Mouse (Mus musculus): ENCODE results near the gene Slc6a6. TPM values are rescaled to one million over a fixed set of nuclear protein-coding genes. Genes with fewer than 3 reads are reported as not detected.
A peak's percentile ranks its signal among the peaks of the same experiment; 100 is the strongest.

The Slc6a6 gene
- polyA plus RNA-seq, 2 experiments: 41.2 to 43.3 TPM

DNA sequence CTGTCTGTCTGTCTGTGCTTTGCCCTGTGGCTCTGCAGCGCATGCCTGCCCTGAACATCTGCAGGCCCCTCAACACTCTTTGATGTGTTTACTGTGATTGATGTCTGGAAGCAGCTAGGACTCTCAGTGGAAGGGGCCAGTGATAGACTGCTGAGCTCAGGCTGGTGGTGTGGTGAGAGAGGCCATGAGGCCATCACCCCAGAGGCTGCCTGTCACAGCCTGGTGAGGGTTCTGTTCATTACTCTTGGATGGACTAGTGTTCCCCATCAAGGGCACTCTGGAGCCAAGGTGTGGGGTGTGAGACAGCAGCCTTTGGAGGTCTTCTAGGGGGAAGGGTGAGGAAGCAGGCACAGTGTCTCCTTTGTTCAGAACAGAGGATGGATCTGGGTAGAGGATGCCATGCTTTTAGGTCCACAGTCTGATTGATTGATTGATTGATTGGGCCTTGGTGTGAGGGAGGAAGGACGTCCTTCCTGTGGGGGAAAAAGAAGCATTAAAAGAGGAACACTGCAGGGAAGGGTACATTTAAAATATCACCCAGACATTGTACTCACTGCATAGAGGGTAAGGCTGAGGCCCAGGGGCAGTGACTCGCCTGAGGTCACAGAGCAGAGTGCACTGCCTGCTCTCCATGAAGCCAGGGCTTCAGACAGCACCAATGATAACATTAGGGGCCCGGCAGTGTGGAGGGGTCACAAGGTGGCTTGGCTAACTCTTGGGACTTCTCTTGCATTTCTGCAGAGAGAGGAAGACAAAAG lies 28.4 kb downstream of the Slc6a6 start:
- no peak overlapping the region for H3K4me2 ChIP-seq (replicated peaks; ENCODE audit: low read depth, low read length, severe bottlenecking)
- DNase-seq (ENCODE audit: low spot score): no peak
- no peak overlapping the region for H3K4me3 ChIP-seq (replicated peaks; ENCODE audit: low read length)
- WGBS: 20% methylated on average over 4 of the region's 4 CpGs
- no peak overlapping the region for H3K9ac ChIP-seq (ENCODE audit: low read depth, low read length, severe bottlenecking)
- peaks cover 14% of the 10 kb centered on the region; the same call in 1 of the 2 replicates for H3K36me3 ChIP-seq (ENCODE audit: control insufficient read depth, insufficient read depth, low read length)
- TF ChIP-seq POLR2A (IDR thresholded peaks at IDR 0.05; ENCODE audit: borderline replicate concordance, extremely low read depth, insufficient read depth, insufficient read length): no peak
- no peaks in the 10 kb centered on the region for H3K9me3 ChIP-seq (ENCODE audit: control insufficient read depth, low read length)
- H3K27ac ChIP-seq (replicated peaks; ENCODE audit: low read depth, low read length): no peak overlapping the region
- H3K27me3 ChIP-seq (ENCODE audit: control insufficient read depth, insufficient read depth, low read length): no peaks in the 10 kb centered on the region
- ATAC-seq (ENCODE audit: low FRiP score, low read depth): no peak
- peaks cover 7% of the 10 kb centered on the region for H3K4me1 ChIP-seq (ENCODE audit: control insufficient read depth, insufficient read depth, low read length)

DNA sequence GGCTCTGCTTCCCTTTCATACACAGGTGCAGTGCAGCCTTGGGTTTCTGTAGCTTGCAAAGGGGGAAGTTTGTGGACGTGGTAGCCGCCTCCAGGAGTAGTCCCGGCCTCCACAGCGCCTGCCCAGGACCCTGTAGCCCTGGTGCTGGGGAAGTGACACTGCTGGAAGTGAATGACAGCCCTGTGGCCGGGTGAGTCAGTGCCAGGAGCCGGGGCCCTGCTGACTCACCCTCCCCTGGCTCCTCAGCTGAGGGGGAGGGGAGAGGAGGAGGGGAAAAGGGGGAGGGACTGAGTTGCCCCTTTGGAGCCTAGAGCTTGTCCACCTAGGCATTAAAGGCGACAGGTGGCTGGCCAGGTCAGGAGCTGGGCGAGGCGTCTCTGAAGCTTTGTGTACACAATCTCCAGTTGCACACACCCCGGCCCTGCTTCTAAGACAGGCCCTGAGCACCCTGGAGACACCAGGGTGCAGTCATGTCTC lies 29.0 kb downstream of the Slc6a6 start:
- ATAC-seq (ENCODE audit: low FRiP score, low read depth) (peak; percentile 45; the same call in 1 of the 2 replicates), DNase-seq (ENCODE audit: low spot score) (peak; percentile 6)
- 14% methylated on average over 10 of the region's 10 CpGs for WGBS
- no peak overlapping the region for H3K9ac ChIP-seq (ENCODE audit: low read depth, low read length, severe bottlenecking)
- no peaks in the 10 kb centered on the region for H3K9me3 ChIP-seq (ENCODE audit: control insufficient read depth, low read length)
- no peak overlapping the region for H3K4me3 ChIP-seq (replicated peaks; ENCODE audit: low read length)
- peaks cover 7% of the 10 kb centered on the region for H3K4me1 ChIP-seq (ENCODE audit: control insufficient read depth, insufficient read depth, low read length)
- H3K4me2 ChIP-seq (replicated peaks; ENCODE audit: low read depth, low read length, severe bottlenecking): no peak overlapping the region
- H3K36me3 ChIP-seq (ENCODE audit: control insufficient read depth, insufficient read depth, low read length): peaks cover 14% of the 10 kb centered on the region; the same call in 1 of the 2 replicates
- no peak overlapping the region; the same call in 1 of the 2 replicates for H3K27ac ChIP-seq (replicated peaks; ENCODE audit: low read depth, low read length)
- H3K27me3 ChIP-seq (ENCODE audit: control insufficient read depth, insufficient read depth, low read length): no peaks in the 10 kb centered on the region
- TF ChIP-seq POLR2A (IDR thresholded peaks at IDR 0.05; ENCODE audit: borderline replicate concordance, extremely low read depth, insufficient read depth, insufficient read length): no peak

- 8% methylated on average over 5 of the region's 5 CpGs for WGBS
- Histone ChIP-seq H3K4me2 (replicated peaks; ENCODE audit: low read depth, low read length, severe bottlenecking) (no peak overlapping the region), H3K36me3 (ENCODE audit: control insufficient read depth, insufficient read depth, low read length) (peaks cover 14% of the 10 kb centered on the region; the same call in 1 of the 2 replicates), H3K9me3 (ENCODE audit: control insufficient read depth, low read length) (no peaks in the 10 kb centered on the region), H3K27ac (replicated peaks; ENCODE audit: low read depth, low read length) (no peak overlapping the region; the same call in 1 of the 2 replicates), H3K27me3 (ENCODE audit: control insufficient read depth, insufficient read depth, low read length) (no peaks in the 10 kb centered on the region), H3K4me3 (replicated peaks; ENCODE audit: low read length) (no peak overlapping the region), H3K9ac (ENCODE audit: low read depth, low read length, severe bottlenecking) (no peak overlapping the region), H3K4me1 (ENCODE audit: control insufficient read depth, insufficient read depth, low read length) (peaks cover 7% of the 10 kb centered on the region)
- no peak for TF ChIP-seq POLR2A (IDR thresholded peaks at IDR 0.05; ENCODE audit: borderline replicate concordance, extremely low read depth, insufficient read depth, insufficient read length)
- DNase-seq (ENCODE audit: low spot score): no peak
- no peak for ATAC-seq (ENCODE audit: low FRiP score, low read depth)
Measured at GRCm38 (mm10) chr6:91713370-91713896, 29.6 kb downstream of the Slc6a6 start.

DNA sequence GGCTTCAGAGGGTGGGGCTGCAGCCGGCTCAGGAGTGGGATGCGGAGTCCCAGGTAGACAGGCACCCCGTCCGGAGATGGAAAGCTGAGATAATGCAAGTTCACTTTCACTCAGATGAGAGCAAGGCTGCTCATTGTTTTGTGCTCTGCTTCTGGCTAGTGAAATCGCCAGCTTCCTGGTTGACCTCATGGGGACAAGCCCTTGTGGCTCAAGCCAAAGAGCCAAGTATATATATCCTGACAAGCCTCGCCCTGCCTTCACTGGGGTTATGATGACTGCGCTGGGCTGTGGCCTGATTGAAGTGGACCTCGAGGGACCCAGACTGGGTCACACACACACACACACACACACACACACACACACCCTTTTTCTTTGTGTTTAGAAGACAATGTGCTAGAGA lies 31.2 kb downstream of the Slc6a6 start:
- no peaks in the 10 kb centered on the region for H3K27me3 ChIP-seq (ENCODE audit: control insufficient read depth, insufficient read depth, low read length)
- TF ChIP-seq POLR2A (IDR thresholded peaks at IDR 0.05; ENCODE audit: borderline replicate concordance, extremely low read depth, insufficient read depth, insufficient read length): no peak
- H3K4me2 ChIP-seq (replicated peaks; ENCODE audit: low read depth, low read length, severe bottlenecking): no peak overlapping the region
- 91% methylated on average over 8 of the region's 8 CpGs for WGBS
- H3K4me1 ChIP-seq (ENCODE audit: control insufficient read depth, insufficient read depth, low read length): peaks cover 17% of the 10 kb centered on the region
- DNase-seq (ENCODE audit: low spot score): no peak
- ATAC-seq (ENCODE audit: low FRiP score, low read depth): no peak
- peaks cover 9% of the 10 kb centered on the region; the same call in 1 of the 2 replicates for H3K36me3 ChIP-seq (ENCODE audit: control insufficient read depth, insufficient read depth, low read length)
- no peak overlapping the region for H3K4me3 ChIP-seq (replicated peaks; ENCODE audit: low read length)
- no peak overlapping the region for H3K27ac ChIP-seq (replicated peaks; ENCODE audit: low read depth, low read length)
- no peak overlapping the region for H3K9ac ChIP-seq (ENCODE audit: low read depth, low read length, severe bottlenecking)
- H3K9me3 ChIP-seq (ENCODE audit: control insufficient read depth, low read length): no peaks in the 10 kb centered on the region

DNA sequence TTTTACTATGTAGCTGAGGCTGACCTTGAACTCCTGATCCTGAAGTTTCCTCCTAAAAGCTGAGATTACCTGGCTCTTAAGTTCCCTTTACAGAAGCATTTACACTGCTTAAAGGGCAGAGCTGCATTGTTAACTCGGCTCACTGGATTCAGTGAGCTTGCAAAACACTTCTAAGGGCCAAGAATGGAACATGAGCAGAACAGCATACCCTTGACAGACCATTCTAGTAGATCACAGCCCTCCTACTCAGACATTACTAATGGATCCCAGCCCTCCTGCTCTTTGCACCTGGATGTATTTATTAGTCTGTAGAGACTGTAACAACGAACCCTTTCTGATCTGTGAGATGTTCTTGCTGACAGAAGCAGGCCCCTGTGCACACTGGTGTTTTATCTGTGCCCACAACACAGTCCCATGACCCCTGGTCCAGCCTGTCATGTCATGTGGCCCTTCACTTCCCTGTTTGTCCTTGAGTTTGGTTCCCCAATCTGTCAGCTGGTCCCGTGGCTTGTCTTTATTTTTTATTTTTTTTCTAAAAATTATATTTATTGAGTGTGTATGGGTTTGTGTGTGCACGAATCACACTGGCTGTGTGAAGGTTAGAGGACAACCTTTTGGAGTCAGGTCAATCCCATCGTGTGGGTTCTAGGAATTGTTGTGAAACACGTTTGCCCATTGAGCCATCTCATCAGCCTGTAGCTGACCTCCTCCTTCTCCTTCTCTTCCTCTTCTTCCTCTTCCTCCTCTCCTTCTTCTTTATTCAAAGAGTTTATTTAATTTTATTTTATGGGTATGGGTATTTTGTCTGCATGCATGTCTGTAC lies 32.3 kb downstream of the Slc6a6 start:
- Histone ChIP-seq H3K9me3 (ENCODE audit: control insufficient read depth, low read length) (no peaks in the 10 kb centered on the region), H3K36me3 (ENCODE audit: control insufficient read depth, insufficient read depth, low read length) (peaks cover 9% of the 10 kb centered on the region; the same call in 1 of the 2 replicates), H3K9ac (ENCODE audit: low read depth, low read length, severe bottlenecking) (no peak overlapping the region), H3K4me2 (replicated peaks; ENCODE audit: low read depth, low read length, severe bottlenecking) (no peak overlapping the region), H3K27ac (replicated peaks; ENCODE audit: low read depth, low read length) (0 out of 2 replicates have a peak overlapping the region, but pooled peaks have one; percentile 14), H3K4me1 (ENCODE audit: control insufficient read depth, insufficient read depth, low read length) (peaks cover 26% of the 10 kb centered on the region), H3K4me3 (replicated peaks; ENCODE audit: low read length) (no peak overlapping the region), H3K27me3 (ENCODE audit: control insufficient read depth, insufficient read depth, low read length) (no peaks in the 10 kb centered on the region)
- TF ChIP-seq POLR2A (IDR thresholded peaks at IDR 0.05; ENCODE audit: borderline replicate concordance, extremely low read depth, insufficient read depth, insufficient read length): no peak
- WGBS: 64% methylated on average over 6 of the region's 6 CpGs
- DNase-seq (ENCODE audit: low spot score) (no peak), ATAC-seq (ENCODE audit: low FRiP score, low read depth) (no peak)

Data from limb, embryonic 14.5 days (tissue).